Mouse (Mus musculus) small intestine, adult 2 months (tissue): ENCODE data around the gene Olfr952. TPM values are rescaled to one million over a fixed set of nuclear protein-coding genes. Genes with fewer than 3 reads are reported as not detected.

ENCODE experiments used
- H3K27ac ChIP-seq: fragments of 200-500 bp; 2 replicates; pipeline ENCODE4 v1.5.1; 2012; ENCODE audit warnings: low read depth, low read length, control low read depth, inconsistent platforms; ENCODE audit not compliant: insufficient read depth
- H3K27me3 ChIP-seq: fragments of 200-500 bp; 2 replicates; pipeline ENCODE4 v1.6.1; 2012; ENCODE audit warnings: mild to moderate bottlenecking, moderate library complexity, low read length, inconsistent platforms; ENCODE audit not compliant: control insufficient read depth, insufficient read depth
- H3K36me3 ChIP-seq: fragments of 200-500 bp; 2 replicates; pipeline ENCODE4 v1.6.1; 2012; ENCODE audit warnings: mild to moderate bottlenecking, low read length, control low read depth, inconsistent platforms; ENCODE audit not compliant: control insufficient read depth, insufficient read depth
- H3K4me1 ChIP-seq: fragments of 200-500 bp; 2 replicates; pipeline ENCODE4 v1.6.1; 2012; ENCODE audit warnings: low read length, inconsistent platforms, mixed read lengths; ENCODE audit not compliant: control insufficient read depth, insufficient read depth, insufficient read length
- H3K4me3 ChIP-seq: fragments of 200-500 bp; 2 replicates; pipeline ENCODE4 v1.5.1; 2012; ENCODE audit warnings: low read depth, mild to moderate bottlenecking, control low read depth, inconsistent platforms, low read length, moderate library complexity
- CTCF ChIP-seq: fragments of 200-500 bp; IDR thresholded peaks from 2 replicates; pipeline ENCODE4 v1.5.1; 2012; ENCODE audit warnings: low read depth, mild to moderate bottlenecking, control low read depth, inconsistent platforms, low read length, moderate library complexity, mixed read lengths; ENCODE audit not compliant: insufficient replicate concordance, insufficient read length; ENCODE audit errors: extremely low read depth
- POLR2A ChIP-seq: fragments of 200-500 bp; IDR thresholded peaks from 2 replicates; pipeline ENCODE4 v1.6.1; 2012; ENCODE audit warnings: low read depth, mild to moderate bottlenecking, control low read depth, inconsistent platforms, low read length, moderate library complexity
- WGBS: fragments of 180-500 bp; shearing (Covaris S2); methylation state at CpG from one replicate; pipeline ENCODE4 v1.1.7; 2018; 5-methylcytosine and 5-hydroxymethylcytosine counted together
- polyA plus RNA-seq: library from polyadenylated mRNA; depleted of rRNA; stranded (reverse); fragments of >200 nt; gene quantifications from 2 replicates; pipeline ENCODE4 v1.2.3, GENCODE M21; 2012; rRNA removed

Olfr952 gene
- polyA plus RNA-seq, result not detected in 2 replicates

- H3K36me3 ChIP-seq, result no peaks in the 10 kb centered on the region
- no peak within 1 kb of the TSS for H3K27ac ChIP-seq
- H3K4me3 ChIP-seq, result no peak within 1 kb of the TSS
- H3K4me1 ChIP-seq, result no peaks in the 10 kb centered on the region
- no peak for TF ChIP-seq CTCF
- TF ChIP-seq POLR2A, result no peak
- H3K27me3 ChIP-seq, result no peaks in the 10 kb centered on the region
Observed at GRCm38 (mm10) chr9:39427048-39427447, at the start of gene Olfr952. Olfr952 (minus strand) TSS chr9:39427148.

- TF ChIP-seq CTCF (no peak), POLR2A (no peak)
- H3K4me1 ChIP-seq, result no peaks in the 10 kb centered on the region
- 38% methylated on average over 1 of the region's 1 CpGs for WGBS
- no peak within 1 kb of the TSS for H3K4me3 ChIP-seq
- H3K36me3 ChIP-seq, result no peaks in the 10 kb centered on the region
- H3K27me3 ChIP-seq, result no peaks in the 10 kb centered on the region
- no peak within 1 kb of the TSS for H3K27ac ChIP-seq
Observed at GRCm38 (mm10) chr9:39471844-39472243, 44.9 kb upstream of the Olfr952 start, which contains the start of gene Olfr955. Olfr955 (minus strand) TSS chr9:39471944.

GRCm38 (mm10) chr9:39456401-39456800, 29.5 kb upstream of the Olfr952 start, which contains the start of gene Olfr954:
Olfr954 (plus strand) TSS chr9:39456701.
- 79% methylated on average over 6 of the region's 6 CpGs for WGBS
- Histone ChIP-seq H3K4me3 (no peak within 1 kb of the TSS), H3K27me3 (no peaks in the 10 kb centered on the region), H3K4me1 (no peaks in the 10 kb centered on the region), H3K36me3 (no peaks in the 10 kb centered on the region), H3K27ac (no peak within 1 kb of the TSS)
- no peak for TF ChIP-seq POLR2A
- TF ChIP-seq CTCF, result no peak

- TF ChIP-seq CTCF, result no peak
- 91% methylated on average over 2 of the region's 2 CpGs for WGBS
- no peaks in the 10 kb centered on the region for H3K4me1 ChIP-seq
- no peaks in the 10 kb centered on the region for H3K27me3 ChIP-seq
- no peaks in the 10 kb centered on the region for H3K36me3 ChIP-seq
- no peak within 1 kb of the TSS for H3K4me3 ChIP-seq
- no peak within 1 kb of the TSS for H3K27ac ChIP-seq
Observed at GRCm38 (mm10) chr9:39387110-39387509, 39.8 kb downstream of the Olfr952 start, which contains the start of gene Olfr951. Olfr951 (plus strand) TSS chr9:39387410.

Other genes starting within 250 kb of the Olfr952 start
- gene Olfr944, start 225.2 kb downstream of the Olfr952 start, polyA plus RNA-seq, result not detected in 2 replicates
- gene Olfr1537, start 177.2 kb downstream of the Olfr952 start, polyA plus RNA-seq, result not detected in 2 replicates
- not detected in 2 replicates for gene Olfr945, start 150.3 kb downstream of the Olfr952 start, polyA plus RNA-seq
- gene Olfr948, start 101.1 kb downstream of the Olfr952 start, polyA plus RNA-seq, result not detected in 2 replicates
- not detected in 2 replicates for gene Olfr951, start 39.7 kb downstream of the Olfr952 start, polyA plus RNA-seq
- gene Olfr954, start 29.6 kb upstream of the Olfr952 start, polyA plus RNA-seq, result not detected in 2 replicates
- gene Olfr955, start 44.8 kb upstream of the Olfr952 start, polyA plus RNA-seq, result not detected in 2 replicates
- not detected in 2 replicates for gene Olfr44, start 66.8 kb upstream of the Olfr952 start, polyA plus RNA-seq
- not detected in 2 replicates for gene Olfr957, start 88.7 kb upstream of the Olfr952 start, polyA plus RNA-seq
- not detected in 2 replicates for gene Olfr958, start 126.9 kb upstream of the Olfr952 start, polyA plus RNA-seq
- gene Olfr959, start 148.4 kb upstream of the Olfr952 start, polyA plus RNA-seq, result not detected in 2 replicates
- gene AW551984, start 177.3 kb upstream of the Olfr952 start, polyA plus RNA-seq, result 0.22 and 0.74 TPM in 2 replicates
- gene Olfr148, start 183.5 kb upstream of the Olfr952 start, polyA plus RNA-seq, result not detected in 2 replicates
- not detected in 2 replicates for gene Olfr960, start 194.2 kb upstream of the Olfr952 start, polyA plus RNA-seq
- not detected in 2 replicates for gene Olfr961, start 217.9 kb upstream of the Olfr952 start, polyA plus RNA-seq
- gene Olfr963, start 240.1 kb upstream of the Olfr952 start, polyA plus RNA-seq, result not detected in 2 replicates